Mouse (Mus musculus) embryonic fibroblast, embryonic 13.5 days (primary cell): ENCODE results near the gene D930020B18Rik.

Experiments
- CTCF ChIP-seq: IDR thresholded peaks from 2 replicates; pipeline ENCODE4 v1.5.1; 2011; ENCODE audit warnings: mild to moderate bottlenecking, control low read depth, low read length, moderate library complexity, borderline replicate concordance; ENCODE audit not compliant: insufficient read depth
- POLR2A ChIP-seq: IDR thresholded peaks from 2 replicates; pipeline ENCODE4 v1.6.1; 2011; ENCODE audit warnings: low read depth, mild to moderate bottlenecking, control low read depth, low read length, moderate library complexity

DNA sequence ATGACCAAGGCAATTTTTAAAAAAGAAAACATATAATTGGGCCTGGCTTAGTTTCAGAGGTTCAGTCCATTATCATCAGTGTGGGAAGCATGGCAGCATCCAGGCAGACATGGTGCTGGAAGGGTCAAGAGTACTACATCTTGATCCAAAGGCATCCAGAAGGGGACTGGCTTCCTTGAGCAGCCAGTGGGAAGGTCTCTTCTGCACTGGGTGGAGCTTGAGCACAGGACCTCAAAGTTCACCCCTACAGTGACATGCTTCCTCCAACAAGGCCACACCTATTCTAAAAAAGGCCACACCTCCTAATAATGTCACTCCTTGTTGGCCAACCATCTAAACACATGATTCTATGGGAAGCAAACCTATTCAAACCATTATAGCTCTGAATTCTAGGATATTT lies 75.5 kb downstream of the D930020B18Rik start:
- TF ChIP-seq CTCF (no peak), POLR2A (no peak)
